Mouse (Mus musculus) bone marrow, adult 2 months (tissue): ENCODE data around the gene Pola2.

Source experiments
- CTCF ChIP-seq: fragments of 200-500 bp; IDR thresholded peaks from 2 replicates; pipeline ENCODE4 v1.5.1; 2011; ENCODE audit warnings: low read length, control low read depth; ENCODE audit not compliant: control insufficient read depth, insufficient read depth
- POLR2A ChIP-seq: fragments of 200-500 bp; IDR thresholded peaks from 2 replicates; pipeline ENCODE4 v1.6.1; 2011; ENCODE audit warnings: low read depth, mild to moderate bottlenecking, control low read depth, low read length, borderline replicate concordance; ENCODE audit not compliant: control insufficient read depth

- TF ChIP-seq CTCF (no peak), POLR2A (no peak)
Measured at GRCm38 (mm10) chr19:5927532-5927931, 36.5 kb downstream of the Pola2 start.
